Mouse (Mus musculus): ENCODE data around the gene Tdrd9.

Tdrd9 gene

DNA sequence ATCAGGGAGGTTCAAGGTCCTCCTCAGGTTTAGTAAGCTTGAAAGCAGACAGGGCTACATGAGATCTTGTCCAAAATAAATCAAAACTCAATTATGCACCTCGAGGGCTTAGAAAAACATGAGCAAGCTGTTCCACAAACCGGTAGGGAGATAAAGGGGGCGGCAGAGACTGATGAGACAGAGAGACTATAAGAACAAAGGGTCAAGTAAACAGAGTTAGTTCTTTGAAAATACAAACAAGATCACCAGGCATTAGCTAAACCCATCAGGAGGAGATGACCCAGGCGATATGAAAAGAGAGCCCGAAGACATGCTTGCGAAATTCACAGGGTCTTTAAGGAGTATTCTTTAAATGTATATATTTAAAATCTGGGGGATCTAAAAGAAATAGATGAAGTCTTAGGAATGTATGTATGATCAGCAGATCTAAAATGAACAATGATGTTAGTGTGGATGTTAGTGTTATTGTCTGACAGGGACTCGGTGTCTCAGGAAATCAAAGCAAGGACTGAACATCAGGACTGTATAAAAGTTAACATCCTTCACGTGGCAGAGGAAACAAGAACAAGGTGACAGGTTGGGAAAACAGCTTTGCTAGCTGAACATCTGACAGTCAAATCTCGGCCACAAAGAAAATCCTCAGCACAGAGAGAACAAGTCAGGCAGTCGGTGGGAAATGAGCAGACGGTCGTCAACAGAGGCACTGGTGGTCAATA is 117.4 kb downstream of the Tdrd9 start:
- in situ Hi-C loops (cut with MboI; ENCODE audit: low pct_unique_long_range_greater_than_20kb in 1 of 2, low sequenced_read_pairs in 2 of 2, unreplicated experiment in 1 of 2): loop anchor here in 1 of 2 experiments (10.0 to 25.0 kb wide), 2 partner anchors 114 to 201 kb away; partner anchors contain the start of gene Tdrd9

DNA sequence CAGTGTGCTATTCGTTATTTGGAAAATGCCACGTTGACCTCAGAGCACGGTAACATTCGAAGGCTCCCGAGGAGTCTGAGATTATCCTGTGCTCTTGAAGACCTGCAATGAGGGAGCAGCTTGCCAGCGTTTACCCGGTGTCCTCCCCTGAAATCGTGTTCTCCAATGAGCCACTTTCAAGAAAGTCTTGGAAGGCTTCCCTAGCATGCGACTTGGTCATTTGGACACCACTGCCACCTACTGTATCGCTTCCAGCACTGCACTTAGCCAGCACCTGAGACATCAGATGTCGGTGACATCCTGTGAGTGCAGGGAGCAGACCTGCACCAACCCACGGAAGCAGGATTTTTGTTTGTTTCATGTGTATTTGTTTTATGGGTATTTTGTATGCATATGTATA is 119.7 kb downstream of the Tdrd9 start:
- in situ Hi-C loops (cut with MboI; ENCODE audit: low pct_unique_long_range_greater_than_20kb in 1 of 2, low sequenced_read_pairs in 2 of 2, unreplicated experiment in 1 of 2): loop anchor here in 1 of 2 experiments (25.0 kb wide), 1 partner anchor 204 kb away; no protein-coding TSS in a partner anchor

DNA sequence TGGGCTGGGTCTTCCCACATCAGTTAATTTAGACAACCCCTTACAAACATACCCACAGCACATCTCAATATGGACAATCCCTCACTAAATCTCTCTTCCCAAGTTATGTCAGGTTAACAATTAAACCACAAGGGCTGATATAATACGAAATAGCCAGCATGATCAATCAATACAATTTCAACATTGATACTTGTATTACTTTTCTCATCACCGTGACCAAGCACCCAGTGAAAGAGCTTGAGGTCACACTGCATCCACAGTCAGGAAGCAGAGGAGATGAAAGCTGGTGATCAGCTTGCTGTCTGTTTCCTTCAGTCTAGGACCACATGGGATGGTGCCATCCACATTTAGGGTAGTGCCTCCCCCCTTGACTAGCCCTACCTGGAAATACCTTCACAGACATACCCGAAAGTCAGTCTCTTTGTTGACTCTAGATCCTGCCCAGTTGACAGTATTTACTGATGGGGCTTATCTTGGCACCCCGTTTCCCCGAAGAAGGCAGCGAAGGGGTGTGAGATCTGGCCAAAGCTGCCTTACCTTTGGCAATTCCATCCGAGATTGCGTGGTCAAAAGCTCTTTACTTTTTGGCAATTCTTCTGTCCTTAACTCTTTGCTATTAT is 123.0 kb downstream of the Tdrd9 start:
- in situ Hi-C loops (cut with MboI; ENCODE audit: low pct_unique_long_range_greater_than_20kb in 1 of 2, low sequenced_read_pairs in 2 of 2, unreplicated experiment in 1 of 2): loop anchor here in 1 of 2 experiments (25.0 kb wide), 1 partner anchor 207 kb away; no protein-coding TSS in a partner anchor

DNA sequence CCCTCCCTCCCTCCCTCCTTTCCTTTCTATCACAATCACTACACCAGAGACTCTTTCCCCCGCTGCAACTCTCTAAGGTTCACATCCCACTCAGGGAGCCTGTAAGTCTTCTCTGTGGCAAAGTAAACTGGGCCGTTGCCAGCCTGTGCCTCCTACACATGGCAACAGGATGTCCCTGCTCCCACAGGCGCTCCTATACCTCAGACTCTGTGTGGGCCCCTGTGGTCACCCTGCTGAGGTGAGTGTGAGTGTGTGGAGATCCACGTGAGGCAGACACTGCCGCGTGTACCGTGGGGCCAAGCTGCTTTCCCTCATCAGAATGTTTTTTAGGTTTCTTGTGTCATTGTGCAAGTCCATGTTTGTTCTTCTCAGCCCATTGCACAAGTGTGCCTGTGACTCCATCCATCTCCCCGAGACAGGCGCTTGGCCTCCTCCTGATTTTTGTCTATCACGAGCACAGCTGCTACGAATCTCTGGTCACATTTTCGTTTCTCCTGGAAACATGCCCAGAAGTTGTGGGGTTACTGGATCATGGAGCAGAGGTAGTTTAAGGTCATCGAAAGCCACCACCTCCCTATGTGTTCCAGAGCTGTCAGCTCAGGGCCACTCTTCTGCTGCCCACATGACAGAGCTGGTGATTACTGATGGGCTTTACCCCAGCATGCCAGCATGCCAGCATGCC is 124.8 kb downstream of the Tdrd9 start:
- in situ Hi-C loops (cut with MboI; ENCODE audit: low pct_unique_long_range_greater_than_20kb in 1 of 2, low sequenced_read_pairs in 2 of 2, unreplicated experiment in 1 of 2): loop anchor here in 1 of 2 experiments (25.0 kb wide), 1 partner anchor 209 kb away; no protein-coding TSS in a partner anchor

DNA sequence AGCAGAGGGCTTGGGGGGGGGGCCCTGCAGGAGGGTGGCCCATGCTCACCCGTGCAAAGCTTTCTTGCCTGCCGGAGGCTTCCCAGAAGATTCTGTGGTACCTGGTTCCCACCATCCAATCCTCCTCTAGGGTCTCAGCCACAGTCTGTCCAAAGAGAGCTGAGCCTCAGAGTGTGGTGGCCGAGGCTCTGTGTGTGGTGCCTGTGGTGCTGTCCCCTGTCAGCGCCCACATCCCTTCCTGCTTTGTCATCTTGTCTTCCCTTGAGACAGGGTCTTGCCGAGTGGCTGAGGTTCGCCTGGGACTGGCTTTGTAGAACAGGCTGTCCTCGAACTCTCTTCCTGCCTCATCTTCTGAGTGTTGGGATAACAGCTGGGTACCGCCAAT is 125.4 kb downstream of the Tdrd9 start:
- in situ Hi-C loops (cut with MboI; ENCODE audit: low pct_unique_long_range_greater_than_20kb in 1 of 2, low sequenced_read_pairs in 2 of 2, unreplicated experiment in 1 of 2): loop anchor here in 1 of 2 experiments (25.0 kb wide), 1 partner anchor 209 kb away; no protein-coding TSS in a partner anchor

DNA sequence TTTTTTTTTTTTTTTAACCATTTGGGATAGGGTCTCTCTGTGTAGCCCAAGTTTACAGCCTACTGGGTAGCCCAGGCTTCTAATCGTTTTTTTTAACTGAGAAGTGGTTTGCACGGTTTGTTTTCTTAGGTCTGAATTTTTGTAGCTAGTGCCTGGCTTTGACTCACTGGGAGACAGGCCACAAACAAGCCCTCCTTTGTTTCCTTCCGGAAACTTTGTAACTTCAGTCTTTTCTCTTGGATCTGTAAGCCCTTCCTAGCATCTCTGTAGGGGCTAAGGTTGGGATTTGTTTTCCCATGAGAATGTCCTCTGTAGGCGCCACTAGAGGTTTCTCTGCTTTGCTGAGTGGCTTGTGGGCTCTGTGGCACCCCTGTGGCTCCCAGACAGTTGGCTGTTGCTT is 128.7 kb downstream of the Tdrd9 start:
- in situ Hi-C loops (cut with MboI; ENCODE audit: low pct_unique_long_range_greater_than_20kb in 1 of 2, low sequenced_read_pairs in 2 of 2, unreplicated experiment in 1 of 2): no loop called here

DNA sequence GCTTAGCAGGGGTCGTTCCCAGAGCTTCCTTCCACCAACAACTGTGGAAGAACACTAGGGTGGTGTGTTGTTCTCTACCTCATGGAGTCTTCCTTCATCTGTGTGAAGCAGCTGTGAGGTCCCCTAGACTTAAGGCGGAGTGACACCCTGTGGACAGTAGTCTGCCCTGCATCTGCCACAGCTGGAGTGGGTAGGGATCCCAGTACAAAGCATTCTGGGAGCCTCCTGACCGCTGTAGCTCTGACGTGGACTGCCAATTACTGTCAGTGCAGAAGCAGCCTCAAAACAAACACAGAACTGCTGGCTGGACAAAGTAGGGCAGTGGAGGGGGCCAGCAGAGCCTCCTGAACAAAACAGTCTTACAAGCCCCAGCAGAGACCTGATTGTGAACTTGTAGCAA is 129.7 kb downstream of the Tdrd9 start:
- in situ Hi-C loops (cut with MboI; ENCODE audit: low pct_unique_long_range_greater_than_20kb in 1 of 2, low sequenced_read_pairs in 2 of 2, unreplicated experiment in 1 of 2): no loop called here

DNA sequence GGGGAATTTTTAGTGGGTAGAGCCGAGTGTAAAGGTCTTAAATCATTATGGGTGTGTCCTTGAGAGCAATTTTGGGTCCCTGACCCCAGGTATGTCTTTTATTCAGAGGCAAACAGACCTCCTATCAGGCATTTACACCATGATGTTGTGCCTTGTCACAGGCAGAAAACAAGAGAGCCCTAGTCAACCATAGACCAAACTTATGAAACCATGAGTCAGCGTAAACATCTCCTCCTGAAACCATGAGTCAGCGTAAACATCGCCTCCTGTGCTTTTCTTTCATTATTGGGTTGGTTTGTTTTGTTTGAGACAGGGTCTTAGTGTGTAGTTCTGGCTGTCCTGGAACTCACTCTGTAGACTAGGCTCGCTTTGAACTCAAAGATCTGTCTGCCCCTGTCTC is 131.8 kb downstream of the Tdrd9 start:
- in situ Hi-C loops (cut with MboI; ENCODE audit: low pct_unique_long_range_greater_than_20kb in 1 of 2, low sequenced_read_pairs in 2 of 2, unreplicated experiment in 1 of 2): no loop called here

DNA sequence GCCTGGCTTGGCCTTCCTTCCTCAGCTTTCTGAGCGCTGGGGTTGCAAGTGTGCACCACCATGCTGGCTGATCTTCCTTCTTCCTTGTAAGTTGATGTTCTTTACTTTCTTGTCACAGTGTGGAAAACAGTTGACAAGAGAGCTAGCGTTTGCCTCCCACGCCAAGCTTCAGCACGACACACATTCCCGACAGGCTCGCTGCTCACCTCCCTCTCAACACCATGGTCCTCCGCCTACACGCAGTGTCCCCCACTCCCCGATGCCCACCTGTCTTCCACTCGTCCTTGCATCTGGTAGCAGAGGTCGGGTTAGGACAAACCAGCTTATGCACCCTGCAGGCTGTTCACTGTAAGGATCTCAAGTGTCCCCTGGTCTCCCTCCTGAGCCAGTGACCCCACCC is 133.5 kb downstream of the Tdrd9 start:
- in situ Hi-C loops (cut with MboI; ENCODE audit: low pct_unique_long_range_greater_than_20kb in 1 of 2, low sequenced_read_pairs in 2 of 2, unreplicated experiment in 1 of 2): no loop called here

DNA sequence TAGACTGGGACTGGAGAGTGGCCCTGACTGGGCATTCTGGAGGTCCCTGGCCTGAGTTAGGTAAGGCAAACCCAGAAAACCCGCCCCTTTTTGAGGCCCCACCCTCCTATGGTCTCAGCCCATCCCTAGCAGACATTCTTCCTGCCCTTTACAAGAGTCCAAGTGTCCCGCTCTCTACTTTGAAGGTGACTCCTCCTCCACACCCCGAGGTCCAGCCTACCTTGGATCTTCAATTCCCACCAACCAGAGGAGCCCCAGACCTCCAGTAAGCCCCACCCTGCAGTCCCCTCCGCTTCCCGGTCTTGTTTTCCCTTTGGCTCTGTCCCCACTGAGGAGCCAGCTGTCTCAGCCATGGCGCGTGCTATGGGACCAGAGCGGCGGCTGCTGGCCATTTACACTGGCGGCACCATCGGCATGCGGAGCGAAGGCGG is 135.2 kb downstream of the Tdrd9 start, which contains the start of gene Aspg:
TSS of gene Aspg (plus strand) at position 139 of the 431 bp plus-strand sequence.
- in situ Hi-C loops (cut with MboI; ENCODE audit: low pct_unique_long_range_greater_than_20kb in 1 of 2, low sequenced_read_pairs in 2 of 2, unreplicated experiment in 1 of 2): no loop called here

DNA sequence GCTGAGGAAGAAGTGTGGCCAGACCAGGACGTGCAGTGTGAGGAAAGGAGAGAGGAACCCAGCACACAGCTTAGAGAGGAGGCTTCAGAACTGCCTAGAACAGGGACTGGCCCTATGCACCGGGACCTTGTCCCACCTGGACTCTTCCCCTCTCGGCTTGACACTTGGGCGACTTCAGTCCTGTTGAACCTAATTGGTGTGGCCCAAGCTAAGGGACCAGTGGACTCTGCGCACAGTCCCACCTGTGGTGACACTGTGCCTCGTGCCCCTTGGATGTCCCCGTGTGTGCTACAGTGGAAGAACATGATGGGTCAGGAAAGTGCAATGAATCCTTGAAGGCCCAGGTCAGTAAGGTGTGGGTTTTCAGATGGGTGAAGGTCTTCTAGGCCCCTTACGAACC is 136.3 kb downstream of the Tdrd9 start:
- in situ Hi-C loops (cut with MboI; ENCODE audit: low pct_unique_long_range_greater_than_20kb in 1 of 2, low sequenced_read_pairs in 2 of 2, unreplicated experiment in 1 of 2): no loop called here

DNA sequence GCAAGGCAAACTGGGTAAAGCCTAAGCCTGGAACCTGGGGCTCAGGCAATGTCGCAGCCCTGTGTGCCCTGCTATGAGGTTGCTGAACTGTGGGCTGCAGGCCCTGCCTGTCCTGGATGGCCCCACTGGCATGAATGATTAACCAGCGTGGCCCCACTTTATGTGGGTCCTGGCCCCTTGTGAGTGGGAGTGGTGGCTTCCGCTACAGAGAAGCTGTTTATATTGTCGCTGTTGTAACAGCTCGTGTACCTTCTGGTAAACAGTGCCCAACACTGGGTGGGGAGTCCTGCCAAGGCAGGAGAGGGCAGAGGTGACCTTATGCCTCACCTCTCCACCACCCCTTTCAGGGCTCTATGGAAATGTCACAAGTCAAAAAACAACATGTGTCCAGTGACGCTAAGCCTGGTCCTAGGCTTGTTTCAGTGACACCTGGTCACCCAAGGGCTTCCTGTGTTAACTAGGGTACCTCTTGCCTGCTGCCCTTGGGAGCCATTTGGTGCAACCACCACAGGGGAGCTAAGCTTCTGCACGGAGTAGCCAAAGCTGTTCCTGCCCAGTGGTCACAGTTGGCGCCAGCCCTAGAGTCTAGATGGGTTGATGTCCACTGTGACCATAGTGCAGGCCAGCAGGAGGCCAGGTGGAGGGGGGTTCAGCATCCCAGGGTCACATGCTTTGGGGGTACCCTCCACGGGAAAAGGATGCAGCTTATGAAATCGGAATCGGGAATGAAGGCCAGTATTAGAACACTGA is 137.5 kb downstream of the Tdrd9 start:
- in situ Hi-C loops (cut with MboI; ENCODE audit: low pct_unique_long_range_greater_than_20kb in 1 of 2, low sequenced_read_pairs in 2 of 2, unreplicated experiment in 1 of 2): no loop called here

DNA sequence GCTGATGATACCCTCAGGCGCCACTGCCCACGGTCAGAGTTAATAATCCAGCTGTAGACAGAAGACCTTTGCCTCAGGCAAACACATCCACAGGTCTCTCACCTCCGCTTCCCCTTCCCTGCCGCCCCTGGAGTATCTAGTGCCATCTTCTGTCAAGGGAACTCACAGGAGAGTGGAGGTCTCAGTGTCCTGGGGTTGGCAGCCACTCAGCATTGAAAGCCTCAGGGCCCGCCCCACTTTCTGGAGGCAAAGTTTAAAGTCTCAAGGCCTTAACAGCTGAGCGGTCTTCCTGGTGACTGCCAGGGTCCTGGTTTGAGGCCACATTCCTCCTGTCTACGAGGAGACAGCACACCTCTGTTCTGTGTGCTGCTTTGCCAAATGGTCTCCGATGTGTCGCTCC is 138.3 kb downstream of the Tdrd9 start:
- in situ Hi-C loops (cut with MboI; ENCODE audit: low pct_unique_long_range_greater_than_20kb in 1 of 2, low sequenced_read_pairs in 2 of 2, unreplicated experiment in 1 of 2): no loop called here

DNA sequence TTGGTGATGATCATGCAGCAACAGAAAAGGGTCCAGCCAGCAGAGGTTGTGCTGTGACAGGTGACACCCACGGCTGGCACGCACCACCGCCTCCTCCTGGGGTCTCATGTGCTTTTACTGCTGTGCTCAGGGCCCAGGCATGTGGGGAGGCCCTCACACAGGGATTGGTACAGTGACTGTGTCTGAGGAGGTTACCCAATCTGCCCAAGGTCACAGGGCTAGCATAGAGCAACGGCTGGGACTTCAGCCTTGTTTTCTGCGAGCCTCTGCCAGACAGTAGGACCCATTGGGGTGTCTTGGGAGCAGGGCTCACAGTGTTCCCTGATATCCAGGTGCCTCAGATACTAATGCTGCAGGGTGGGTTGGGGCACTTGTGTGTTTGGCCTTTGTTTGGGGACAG is 140.0 kb downstream of the Tdrd9 start:
- in situ Hi-C loops (cut with MboI; ENCODE audit: low pct_unique_long_range_greater_than_20kb in 1 of 2, low sequenced_read_pairs in 2 of 2, unreplicated experiment in 1 of 2): no loop called here

DNA sequence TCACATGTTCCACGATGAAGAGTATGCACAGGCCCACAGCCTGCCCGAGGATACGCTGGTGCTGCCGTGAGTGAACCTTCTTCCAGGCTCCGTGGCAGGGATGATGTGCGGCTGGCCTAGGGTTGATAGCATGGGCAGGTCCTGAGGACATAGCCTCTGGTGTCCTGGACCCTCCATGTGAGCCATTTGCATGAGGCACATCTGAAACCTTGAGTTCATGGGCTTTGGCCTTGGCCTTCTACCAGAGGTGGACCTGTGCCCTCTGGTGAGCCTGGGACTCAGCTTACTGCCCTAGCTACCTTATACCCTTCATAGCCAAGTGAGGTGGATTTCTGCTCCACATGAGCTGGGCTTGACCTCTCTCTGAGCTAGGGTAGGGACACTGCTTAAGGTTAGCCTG is 140.9 kb downstream of the Tdrd9 start:
- in situ Hi-C loops (cut with MboI; ENCODE audit: low pct_unique_long_range_greater_than_20kb in 1 of 2, low sequenced_read_pairs in 2 of 2, unreplicated experiment in 1 of 2): no loop called here

DNA sequence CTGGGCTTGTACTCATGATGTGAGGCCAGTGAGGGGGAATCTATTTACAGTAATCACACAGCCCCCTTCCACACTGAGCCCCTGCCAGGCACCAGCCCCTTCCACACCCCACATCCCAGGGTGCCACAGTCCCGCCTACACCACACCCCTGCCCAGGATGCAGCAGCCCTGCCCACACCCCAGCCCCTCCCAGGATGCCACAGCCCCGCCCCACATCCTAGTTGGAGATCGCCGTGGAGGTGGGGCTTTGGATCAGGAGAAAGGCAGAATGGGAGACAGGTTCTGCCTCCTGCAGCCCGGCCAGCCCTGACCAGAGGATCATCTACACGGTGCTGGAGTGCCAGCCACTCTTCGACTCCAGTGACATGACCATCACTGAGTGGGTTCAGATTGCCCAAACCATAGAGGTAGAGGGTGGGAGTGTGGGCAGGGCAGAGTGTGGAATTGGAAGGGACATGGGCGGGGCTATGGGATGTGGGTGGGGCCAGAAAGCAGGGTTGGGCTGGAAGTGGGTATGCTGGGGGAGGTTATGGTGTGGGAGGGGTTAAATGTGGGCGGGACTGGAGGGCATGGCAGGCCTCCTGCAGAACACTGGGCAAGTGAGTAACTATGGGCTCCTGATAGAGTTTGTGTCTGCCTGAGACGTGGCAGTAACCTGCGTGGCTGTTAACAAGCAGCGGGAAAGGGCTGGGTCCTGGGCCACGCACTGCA is 141.5 kb downstream of the Tdrd9 start:
- in situ Hi-C loops (cut with MboI; ENCODE audit: low pct_unique_long_range_greater_than_20kb in 1 of 2, low sequenced_read_pairs in 2 of 2, unreplicated experiment in 1 of 2): no loop called here

DNA sequence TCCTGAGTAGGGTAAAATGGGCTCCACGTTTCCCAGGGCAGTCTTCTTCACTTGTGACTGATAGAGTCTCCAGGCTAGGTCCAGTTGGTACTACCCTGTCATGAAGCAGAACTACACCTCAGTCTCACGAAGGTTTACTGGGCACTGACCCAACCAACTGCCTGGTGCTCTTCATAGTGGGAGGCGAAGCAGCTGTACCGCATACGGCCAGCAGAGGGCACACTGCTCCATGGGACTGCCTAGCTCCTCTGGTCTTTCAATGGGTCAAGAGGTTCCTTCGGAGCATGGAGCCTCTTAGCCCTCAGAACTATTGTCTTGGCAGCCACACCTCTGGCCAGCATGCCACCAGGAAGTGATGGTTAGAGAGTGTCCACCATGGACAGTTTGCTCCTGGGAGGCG is 142.4 kb downstream of the Tdrd9 start:
- in situ Hi-C loops (cut with MboI; ENCODE audit: low pct_unique_long_range_greater_than_20kb in 1 of 2, low sequenced_read_pairs in 2 of 2, unreplicated experiment in 1 of 2): no loop called here

DNA sequence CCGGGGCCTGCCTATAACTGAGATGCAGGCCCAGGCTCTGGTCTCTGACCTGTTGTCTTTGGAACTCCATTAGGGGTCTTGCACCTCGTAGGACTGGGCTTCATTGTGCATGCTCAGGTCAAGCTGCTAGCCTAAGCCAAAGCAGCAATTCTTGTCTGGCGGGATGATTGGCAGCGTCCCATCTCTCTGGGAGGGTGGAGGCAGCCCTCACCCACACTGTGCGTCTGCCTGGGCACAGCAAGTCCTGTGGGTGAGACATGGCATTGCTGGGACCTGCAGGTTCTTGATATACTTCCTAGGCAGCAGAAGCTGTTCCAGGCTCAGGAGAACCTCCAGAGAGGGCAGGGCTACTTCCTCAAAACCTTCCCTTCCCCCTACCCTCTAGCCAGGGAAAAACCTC is 145.6 kb downstream of the Tdrd9 start:
- in situ Hi-C loops (cut with MboI; ENCODE audit: low pct_unique_long_range_greater_than_20kb in 1 of 2, low sequenced_read_pairs in 2 of 2, unreplicated experiment in 1 of 2): no loop called here
